Mouse (Mus musculus): ENCODE results near the gene Golt1b. TPM values are rescaled to one million over a fixed set of nuclear protein-coding genes. Genes with fewer than 3 reads are reported as not detected.

Golt1b gene
- total RNA-seq, 2 experiments from 2014 or later: 33.5 to 34.8 TPM

- intact Hi-C loops (cut with DNase I): no loop called here
- no peak for DNase-seq (ENCODE audit: low spot score in 2 of 2)
These were observed 8.3 kb upstream of the Golt1b start for GRCm38 (mm10) chr6:142378576-142379330.

GRCm38 (mm10) chr6:142379961-142380360 lies 7.1 kb upstream of the Golt1b start:
- intact Hi-C loops (cut with DNase I): no loop called here
- no peak for DNase-seq (ENCODE audit: low spot score in 2 of 2)

GRCm38 (mm10) chr6:142381615-142382014 lies 5.4 kb upstream of the Golt1b start:
- DNase-seq (ENCODE audit: low spot score in 2 of 2): no peak
- intact Hi-C loops (cut with DNase I): no loop called here

- DNase-seq (ENCODE audit: low spot score in 2 of 2): no peak
- intact Hi-C loops (cut with DNase I): no loop called here
These were observed 2.5 kb upstream of the Golt1b start for GRCm38 (mm10) chr6:142384521-142384920.

- DNase-seq (ENCODE audit: low spot score in 2 of 2): no peak
- intact Hi-C loops (cut with DNase I): loop anchor here (2.0 kb wide), 2 partner anchors 42 to 120 kb away; partner anchors contain the start of genes Ldhb and Pyroxd1
These were observed 573 bp upstream of the Golt1b start for GRCm38 (mm10) chr6:142386285-142387010.

GRCm38 (mm10) chr6:142387755-142388271 lies 792 bp downstream of the Golt1b start:
- DNase-seq (ENCODE audit: low spot score in 2 of 2): no peak
- intact Hi-C loops (cut with DNase I): loop anchor here (2.0 kb wide), 2 partner anchors 43 to 119 kb away; partner anchors contain the start of genes Ldhb and Pyroxd1

GRCm38 (mm10) chr6:142389101-142389500 lies 2.1 kb downstream of the Golt1b start:
- DNase-seq (ENCODE audit: low spot score in 2 of 2): peak in 1 of 2 experiments; percentile 42
- intact Hi-C loops (cut with DNase I): no loop called here

- intact Hi-C loops (cut with DNase I): no loop called here
- no peak for DNase-seq (ENCODE audit: low spot score in 2 of 2)
These were observed 5.3 kb downstream of the Golt1b start for GRCm38 (mm10) chr6:142392312-142392711.

GRCm38 (mm10) chr6:142394669-142395068 lies 7.6 kb downstream of the Golt1b start:
- intact Hi-C loops (cut with DNase I): no loop called here
- peak; percentile 18 to 35 for DNase-seq (ENCODE audit: low spot score in 2 of 2)

- intact Hi-C loops (cut with DNase I): no loop called here
These were observed 8.7 kb downstream of the Golt1b start for GRCm38 (mm10) chr6:142395756-142396155.

GRCm38 (mm10) chr6:142411140-142411539 lies 24.1 kb downstream of the Golt1b start:
- DNase-seq (ENCODE audit: low spot score in 2 of 2): no peak
- intact Hi-C loops (cut with DNase I): no loop called here

More at GRCm38 (mm10) chr6:142395756-142396155, 8.7 kb downstream of the Golt1b start:
- peak in 1 of 2 experiments; percentile 17 for DNase-seq (ENCODE audit: low spot score in 2 of 2)

GRCm38 (mm10) chr6:142412906-142413491 lies 26.0 kb downstream of the Golt1b start, which contains the start of gene Spx:
Gene Spx (plus strand): TSS chr6:142413441.
- intact Hi-C loops (cut with DNase I): no loop called here

GRCm38 (mm10) chr6:142413845-142414244 lies 26.8 kb downstream of the Golt1b start:
- no peak for DNase-seq (ENCODE audit: low spot score in 2 of 2)
- intact Hi-C loops (cut with DNase I): no loop called here

More at GRCm38 (mm10) chr6:142412906-142413491, 26.0 kb downstream of the Golt1b start, which contains the start of gene Spx:
- DNase-seq (ENCODE audit: low spot score in 2 of 2): no peak

GRCm38 (mm10) chr6:142414597-142414996 lies 27.6 kb downstream of the Golt1b start:
- intact Hi-C loops (cut with DNase I): no loop called here
- no peak for DNase-seq (ENCODE audit: low spot score in 2 of 2)

GRCm38 (mm10) chr6:142424976-142425375 lies 38.0 kb downstream of the Golt1b start:
- intact Hi-C loops (cut with DNase I): no loop called here
- no peak for DNase-seq (ENCODE audit: low spot score in 2 of 2)

GRCm38 (mm10) chr6:142429072-142429471 lies 42.1 kb downstream of the Golt1b start:
- no peak for DNase-seq (ENCODE audit: low spot score in 2 of 2)
- intact Hi-C loops (cut with DNase I): no loop called here

- intact Hi-C loops (cut with DNase I): no loop called here
- no peak for DNase-seq (ENCODE audit: low spot score in 2 of 2)
These were observed 64.4 kb downstream of the Golt1b start for GRCm38 (mm10) chr6:142451381-142451780.

GRCm38 (mm10) chr6:142453311-142453710 lies 66.3 kb downstream of the Golt1b start:
- no peak for DNase-seq (ENCODE audit: low spot score in 2 of 2)
- intact Hi-C loops (cut with DNase I): no loop called here

Data from left cerebral cortex, postnatal 25 days (tissue).